Mouse (Mus musculus) c-Kit-positive CD71-negative TER-119-negative erythroid progenitor cells, embryonic 14.5 days (primary cell): ENCODE results near the gene Klf6.

Experiments used
- DNase-seq: peaks from one replicate; pipeline ENCODE4 v3.0.0-alpha.2; 2013; ENCODE audit warnings: low read depth

Gene Klf6

GRCm38 (mm10) chr13:5899021-5899420 lies 37.7 kb downstream of the Klf6 start:
- DNase-seq: no peak

- DNase-seq: no peak
Observed at GRCm38 (mm10) chr13:5899641-5900040, 38.4 kb downstream of the Klf6 start.

GRCm38 (mm10) chr13:5913201-5913600 lies 51.9 kb downstream of the Klf6 start:
- DNase-seq: no peak

- DNase-seq: no peak
Observed at GRCm38 (mm10) chr13:5917360-5917759, 56.1 kb downstream of the Klf6 start.

- no peak for DNase-seq
Observed at GRCm38 (mm10) chr13:5919966-5920365, 58.7 kb downstream of the Klf6 start.
